Mouse (Mus musculus) neural tube, embryonic 11.5 days (tissue): ENCODE data around the gene Hnmt. TPM values are rescaled to one million over a fixed set of nuclear protein-coding genes. Genes with fewer than 3 reads are reported as not detected.
A peak's percentile ranks its signal among the peaks of the same experiment; 100 is the strongest.

ENCODE experiments used
- ATAC-seq: fragments of 200-750 bp; cut with Nextera tagmentation; 2 replicates; pipeline ENCODE4 v1.8.0; 2017; ENCODE audit warnings: moderate number of reproducible peaks, mild to moderate bottlenecking, moderate TSS enrichment, moderate library complexity; ENCODE audit not compliant: insufficient read depth, low FRiP score, low TSS enrichment
- DNase-seq: peaks from one replicate; pipeline ENCODE4 v3.0.0-alpha.2; 2015; ENCODE audit warnings: low spot score
- H3K27ac ChIP-seq: fragments of 300-500 bp; sonication (generic); 2 replicates; pipeline ENCODE4 v1.5.1; 2014; ENCODE audit warnings: low read depth, mild to moderate bottlenecking, low read length
- H3K27me3 ChIP-seq: fragments of 300-500 bp; sonication (generic); 2 replicates; pipeline ENCODE4 v1.6.1; 2014; ENCODE audit warnings: mild to moderate bottlenecking, low read length, mixed read lengths; ENCODE audit not compliant: control insufficient read depth, insufficient read depth
- H3K36me3 ChIP-seq: fragments of 300-500 bp; sonication (generic); 2 replicates; pipeline ENCODE4 v1.6.1; 2014; ENCODE audit warnings: mild to moderate bottlenecking, low read length, moderate library complexity, mixed read lengths; ENCODE audit not compliant: control insufficient read depth, insufficient read depth
- H3K4me1 ChIP-seq: fragments of 300-500 bp; sonication (generic); 2 replicates; pipeline ENCODE4 v1.6.1; 2014; ENCODE audit warnings: low read length, mixed read lengths; ENCODE audit not compliant: control insufficient read depth, insufficient read depth
- H3K4me2 ChIP-seq: fragments of 300-500 bp; sonication (generic); 2 replicates; pipeline ENCODE4 v1.6.1; 2014; ENCODE audit warnings: low read depth, mild to moderate bottlenecking, moderate library complexity
- H3K4me3 ChIP-seq: fragments of 300-500 bp; sonication (generic); 2 replicates; pipeline ENCODE4 v1.5.1; 2014; ENCODE audit warnings: low read depth, low read length
- H3K9ac ChIP-seq: fragments of 300-500 bp; sonication (generic); 2 replicates; pipeline ENCODE4 v1.6.1; 2014; ENCODE audit warnings: mild to moderate bottlenecking, low read length
- H3K9me3 ChIP-seq: fragments of 300-500 bp; sonication (generic); 2 replicates; pipeline ENCODE4 v1.6.1; 2016; ENCODE audit warnings: low read length; ENCODE audit not compliant: control insufficient read depth
- WGBS: fragments of 180-500 bp; shearing (Covaris S2); extraction: QIAGEN DNeasy Blood & Tissue Kit; methylation state at CpG from one replicate; pipeline ENCODE4 v1.1.7; 2014; 5-methylcytosine and 5-hydroxymethylcytosine counted together
- polyA plus RNA-seq: library from polyadenylated mRNA; unstranded; fragments of >200 nt; fragmentation: Nextera tagmentation; extraction: Ambion mirVana; gene quantifications from 2 replicates; pipeline ENCODE4 v1.2.1, GENCODE M21; 2014

Gene Hnmt
- polyA plus RNA-seq = 0.62 and 1.2 TPM in 2 replicates

GRCm38 (mm10) chr2:24049344-24049990, at the start of gene Hnmt:
TSS of gene Hnmt (minus strand) at chr2:24049394.
- Histone ChIP-seq H3K9ac (0 out of 2 replicates have a peak within 1 kb of the TSS, but pooled peaks have one; percentile 9), H3K27ac (no peak within 1 kb of the TSS)
- no peak for DNase-seq

GRCm38 (mm10) chr2:24096495-24096894, 47.3 kb upstream of the Hnmt start, which contains the start of gene Tbpl2:
TSS of gene Tbpl2 (minus strand) at chr2:24096595.
- H3K4me3 ChIP-seq = no peak within 1 kb of the TSS
- DNase-seq (no peak), ATAC-seq (no peak)
- no peaks in the 10 kb centered on the region for H3K4me1 ChIP-seq
- WGBS = 76% methylated on average over 4 of the region's 4 CpGs
- H3K27me3 ChIP-seq = no peaks in the 10 kb centered on the region
- H3K27ac ChIP-seq = no peak within 1 kb of the TSS
- no peak within 1 kb of the TSS for H3K4me2 ChIP-seq
- H3K36me3 ChIP-seq = no peaks in the 10 kb centered on the region
- H3K9me3 ChIP-seq = no peaks in the 10 kb centered on the region
- no peak within 1 kb of the TSS for H3K9ac ChIP-seq

More at GRCm38 (mm10) chr2:24049344-24049990, at the start of gene Hnmt:
- Histone ChIP-seq H3K4me2 (peak within 1 kb of the TSS; percentile 40), H3K36me3 (no peaks in the 10 kb centered on the region), H3K27me3 (no peaks in the 10 kb centered on the region), H3K9me3 (no peaks in the 10 kb centered on the region), H3K4me1 (no peaks in the 10 kb centered on the region), H3K4me3 (peak within 1 kb of the TSS; percentile 15; the same call in 1 of the 2 replicates)
- ATAC-seq = no peak
- WGBS = 63% methylated on average over 7 of the region's 7 CpGs

- Histone ChIP-seq H3K4me2 (no peak overlapping the region), H3K4me3 (no peak overlapping the region), H3K27me3 (no peaks in the 10 kb centered on the region), H3K36me3 (no peaks in the 10 kb centered on the region), H3K4me1 (no peaks in the 10 kb centered on the region), H3K9me3 (no peaks in the 10 kb centered on the region), H3K9ac (no peak overlapping the region), H3K27ac (no peak overlapping the region)
- WGBS = 79% methylated on average over 1 of the region's 1 CpGs
- ATAC-seq (no peak), DNase-seq (no peak)
These were observed 41.7 kb upstream of the Hnmt start for GRCm38 (mm10) chr2:24090921-24091320.

- no peak overlapping the region for H3K9ac ChIP-seq
- no peak overlapping the region for H3K4me3 ChIP-seq
- no peaks in the 10 kb centered on the region for H3K36me3 ChIP-seq
- ATAC-seq (no peak), DNase-seq (no peak)
- H3K4me1 ChIP-seq = no peaks in the 10 kb centered on the region
- H3K9me3 ChIP-seq = no peaks in the 10 kb centered on the region
- H3K27me3 ChIP-seq = no peaks in the 10 kb centered on the region
- WGBS = 87% methylated on average over 3 of the region's 3 CpGs
- H3K27ac ChIP-seq = no peak overlapping the region
- H3K4me2 ChIP-seq = no peak overlapping the region
These were observed 1.3 kb upstream of the Hnmt start for GRCm38 (mm10) chr2:24050459-24050858.

GRCm38 (mm10) chr2:24048480-24049097, 605 bp downstream of the Hnmt start:
- ATAC-seq (peak; percentile 61), DNase-seq (peak; percentile 50)
- H3K9me3 ChIP-seq = no peaks in the 10 kb centered on the region
- H3K27me3 ChIP-seq = no peaks in the 10 kb centered on the region
- peak overlapping the region; percentile 15; the same call in 1 of the 2 replicates for H3K4me3 ChIP-seq
- no peaks in the 10 kb centered on the region for H3K4me1 ChIP-seq
- WGBS = 15% methylated on average over 16 of the region's 16 CpGs
- H3K4me2 ChIP-seq = peak overlapping the region; percentile 40
- H3K9ac ChIP-seq = 0 out of 2 replicates have a peak overlapping the region, but pooled peaks have one; percentile 9
- no peaks in the 10 kb centered on the region for H3K36me3 ChIP-seq
- H3K27ac ChIP-seq = no peak overlapping the region

GRCm38 (mm10) chr2:24047551-24048479, 1.4 kb downstream of the Hnmt start:
- peak; percentile 17 for DNase-seq
- peak overlapping the region; percentile 15; the same call in 1 of the 2 replicates for H3K4me3 ChIP-seq
- no peak overlapping the region for H3K9ac ChIP-seq
- no peaks in the 10 kb centered on the region for H3K4me1 ChIP-seq
- peak; percentile 95 for ATAC-seq
- WGBS = 37% methylated on average over 6 of the region's 6 CpGs
- H3K27me3 ChIP-seq = no peaks in the 10 kb centered on the region
- H3K27ac ChIP-seq = no peak overlapping the region
- H3K4me2 ChIP-seq = peak overlapping the region; percentile 40
- no peaks in the 10 kb centered on the region for H3K9me3 ChIP-seq
- no peaks in the 10 kb centered on the region for H3K36me3 ChIP-seq

GRCm38 (mm10) chr2:24042901-24043300, 6.3 kb downstream of the Hnmt start:
- Histone ChIP-seq H3K27me3 (no peaks in the 10 kb centered on the region), H3K4me2 (no peak overlapping the region), H3K36me3 (no peaks in the 10 kb centered on the region), H3K27ac (no peak overlapping the region), H3K9ac (no peak overlapping the region), H3K4me3 (no peak overlapping the region), H3K9me3 (no peaks in the 10 kb centered on the region), H3K4me1 (no peaks in the 10 kb centered on the region)
- DNase-seq (no peak), ATAC-seq (no peak)
- 88% methylated on average over 1 of the region's 1 CpGs for WGBS

GRCm38 (mm10) chr2:24040531-24040930, 8.7 kb downstream of the Hnmt start:
- Histone ChIP-seq H3K27me3 (no peaks in the 10 kb centered on the region), H3K4me3 (no peak overlapping the region), H3K9ac (no peak overlapping the region), H3K9me3 (no peaks in the 10 kb centered on the region), H3K27ac (no peak overlapping the region), H3K4me1 (no peaks in the 10 kb centered on the region), H3K36me3 (no peaks in the 10 kb centered on the region), H3K4me2 (no peak overlapping the region)
- 83% methylated on average over 1 of the region's 1 CpGs for WGBS
- ATAC-seq (no peak), DNase-seq (no peak)
